12 mouse cellular contexts compared by ENCODE assay signal in the genomic region with DNA sequence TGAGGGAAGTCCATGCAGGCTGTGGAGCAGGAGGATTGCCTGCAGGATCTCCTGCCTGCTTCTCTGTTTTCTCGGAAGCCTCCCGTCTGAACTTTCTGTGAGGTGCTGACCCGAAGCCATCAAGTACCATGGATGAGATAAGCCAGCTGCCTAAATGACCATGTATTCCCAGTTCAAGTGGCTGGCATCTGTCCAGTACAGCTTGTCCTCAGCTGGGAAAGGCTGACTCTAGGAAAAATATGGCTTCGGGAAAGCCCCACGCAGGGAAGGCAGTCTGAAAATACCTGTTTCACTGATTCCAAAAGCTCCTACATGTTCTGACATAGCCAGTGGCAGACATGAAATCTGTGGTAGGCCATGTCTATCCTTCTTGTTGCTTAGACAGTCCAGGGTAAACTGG. TPM values are rescaled to one million over a fixed set of nuclear protein-coding genes. Genes with fewer than 3 reads are reported as not detected.
DNase-seq lines count a peak whose midpoint lies in the region; ATAC-seq lines count a peak whose summit lies in the region.
"Had no signal": no experiment of that assay in that cellular context is flagged by ENCODE, and none has a peak within 500 bp of the region (broad histone marks: within the 10 kb centered on the region; RNA-seq: fewer than 3 reads in every experiment).

No protein-coding gene starts in this region.

- H3K4me1 ChIP-seq in lung, embryonic 16.5 days (replicated peaks; ENCODE audit: control insufficient read depth, insufficient read depth, low read length) = peaks cover 20% of the 10 kb centered on the region

- H3K27me3 ChIP-seq in lung, embryonic 16.5 days (ENCODE audit: control insufficient read depth, insufficient read depth, low read depth, low read length) = no peaks in the 10 kb centered on the region
- H3K27me3 ChIP-seq: forebrain, embryonic 13.5 days; hindbrain, embryonic 13.5 days had no signal

- no peak overlapping the region for H3K27ac ChIP-seq in lung, embryonic 16.5 days (ENCODE audit: low read length)
- H3K27ac ChIP-seq: forebrain, embryonic 13.5 days; hindbrain, embryonic 13.5 days had no signal

- ATAC-seq in lung, embryonic 16.5 days (ENCODE audit: low read depth) = no peak
- ATAC-seq: forebrain, embryonic 13.5 days had no signal

- WGBS in lung, embryonic 16.5 days = 21% methylated on average over 5 of the region's 5 CpGs

- H3K4me3 ChIP-seq in lung, embryonic 16.5 days (ENCODE audit: low read length) = no peak overlapping the region
- H3K4me3 ChIP-seq: forebrain, embryonic 13.5 days; hindbrain, embryonic 13.5 days had no signal

- H3K9ac ChIP-seq in lung, embryonic 16.5 days (ENCODE audit: low read length) = peak overlapping the region; percentile 1; the same call in 1 of the 2 replicates
- H3K9ac ChIP-seq: forebrain, embryonic 13.5 days; hindbrain, embryonic 13.5 days had no signal

- H3K9me3 ChIP-seq in lung, embryonic 16.5 days (ENCODE audit: control insufficient read depth, low read length) = no peaks in the 10 kb centered on the region
- H3K9me3 ChIP-seq: forebrain, embryonic 13.5 days; hindbrain, embryonic 13.5 days had no signal

- DNase-seq in adrenal gland, postnatal 10 days = peak; percentile 52
- peak; percentile 83 to 85 for DNase-seq in heart, adult 18-20 months
- peak; percentile 84 for DNase-seq in heart, postnatal 4 days
- no peak for DNase-seq in thymus, postnatal 36 days
- no peak for DNase-seq in thymus, postnatal 10 days (ENCODE audit: low spot score in 2 of 2)
- DNase-seq in layer of hippocampus, adult 18-20 months (ENCODE audit: low spot score in 2 of 2) = no peak

- no peaks in the 10 kb centered on the region for H3K36me3 ChIP-seq in lung, embryonic 16.5 days (ENCODE audit: control insufficient read depth, insufficient read depth, low read length)
- H3K36me3 ChIP-seq: hindbrain, embryonic 13.5 days had no signal

- no peak overlapping the region for H3K4me2 ChIP-seq in lung, embryonic 16.5 days (ENCODE audit: low read depth, low read length)
- H3K4me2 ChIP-seq: forebrain, embryonic 13.5 days; hindbrain, embryonic 13.5 days had no signal

RNA-seq across cellular contexts. Expression of a gene that starts 2.6 kb away (rescaled TPM):
- 1 to 10 TPM; 2.9 to 3.0 TPM for total RNA-seq in adrenal gland, postnatal 10 days (2021)
- total RNA-seq in heart, adult 18-20 months (2021) = 10 to 100 TPM; 15.4 to 18.5 TPM
- not detected for total RNA-seq in heart, postnatal 4 days (2021)
- polyA plus RNA-seq in lung, embryonic 16.5 days (2015; fragmentation: Nextera tagmentation; extraction: Ambion mirVana) = 1.3 and 1.6 TPM in 2 replicates
- 1 to 10 TPM; 1.9 to 3.4 TPM for total RNA-seq in layer of hippocampus, adult 18-20 months (2021)
- total RNA-seq: megakaryocyte-erythroid progenitor cell, adult 5-6 weeks had no signal

RNA-seq across cellular contexts. Expression of a gene that starts 3.0 kb away (rescaled TPM):
- total RNA-seq in adrenal gland, postnatal 10 days (2021) = 10 to 100 TPM; 71.5 to 79.3 TPM
- 10 to 100 TPM; 59.5 to 71.5 TPM for total RNA-seq in heart, adult 18-20 months (2021)
- total RNA-seq in heart, postnatal 4 days (2021) = 10 to 100 TPM; 92.8 to 94.5 TPM
- polyA plus RNA-seq in lung, embryonic 16.5 days (2015; fragmentation: Nextera tagmentation; extraction: Ambion mirVana) = 52.3 and 53.1 TPM in 2 replicates
- total RNA-seq in layer of hippocampus, adult 18-20 months (2021) = 10 to 100 TPM; 69.3 to 71.0 TPM

RNA-seq across cellular contexts. Expression of a gene that starts 53.9 kb away (rescaled TPM):
- total RNA-seq in adrenal gland, postnatal 10 days (2021) = under 1 TPM in 1 of 2 experiments, not detected in 1; 0.66 TPM
- 100 to 1,000 TPM; 602 to 633 TPM for total RNA-seq in heart, adult 18-20 months (2021)
- total RNA-seq in heart, postnatal 4 days (2021) = 1,000 to 10,000 TPM; 1,420 to 1,616 TPM
- 450 and 673 TPM in 2 replicates for polyA plus RNA-seq in lung, embryonic 16.5 days (2015; fragmentation: Nextera tagmentation; extraction: Ambion mirVana)
- total RNA-seq in layer of hippocampus, adult 18-20 months (2021) = not detected
- total RNA-seq: left cerebral cortex, postnatal 25 days; megakaryocyte-erythroid progenitor cell, adult 5-6 weeks had no signal
- polyA plus RNA-seq: forebrain, embryonic 13.5 days; neural tube, embryonic 14.5 days had no signal

Comparison
In these comparisons a context has a peak if more than half of its experiments do, and no peak if none do; other contexts are left out.
1. DNase-seq: peak in adrenal gland, postnatal 10 days (single experiment), heart, adult 18-20 months (2 of 2) and heart, postnatal 4 days (single experiment); none in thymus, postnatal 36 days (0 of 2), thymus, postnatal 10 days (0 of 2) and layer of hippocampus, adult 18-20 months (0 of 2).
2. RNA of a gene that starts 53.9 kb away (total RNA-seq): 1,420 to 1,616 TPM in heart, postnatal 4 days and 602 to 633 TPM in heart, adult 18-20 months; 0.66 TPM in adrenal gland, postnatal 10 days and not detected in layer of hippocampus, adult 18-20 months; every median in the first group is over 100 times any median in the second.